In the genomic region with DNA sequence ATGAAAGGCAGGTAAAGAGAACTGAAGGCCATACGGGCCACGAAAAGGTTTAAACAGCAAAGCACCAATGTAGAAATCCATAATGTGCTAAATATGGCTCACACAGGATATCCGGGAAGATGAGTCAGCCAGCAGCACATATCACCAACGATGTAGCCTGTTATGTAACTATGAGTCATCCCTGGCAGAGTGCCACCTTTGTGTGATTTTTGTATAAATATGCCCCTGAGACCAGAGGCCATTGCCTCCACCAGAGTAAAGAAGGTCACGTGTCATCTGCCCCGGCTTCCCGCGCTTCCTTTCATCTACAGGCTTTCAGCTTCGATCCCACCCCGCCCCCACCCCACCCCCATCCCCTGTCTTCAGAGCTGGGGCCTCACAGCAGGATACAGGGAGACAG, we compare ENCODE assay signal across 9 mouse cellular contexts.
DNase-seq lines count a peak whose midpoint lies in the region; ATAC-seq and TF ChIP-seq lines count a peak whose summit lies in the region.
"Had no signal": no experiment of that assay in that cellular context is flagged by ENCODE, and none has a peak within 500 bp of the region (broad histone marks: within the 10 kb centered on the region; RNA-seq: fewer than 3 reads in every experiment).

No protein-coding gene starts in this region.

- WGBS in lung, adult 2 months = 15% methylated on average over 10 of the region's 10 CpGs

- no peak overlapping the region for H3K4me3 ChIP-seq in layer of hippocampus, adult 2 months
- H3K4me3 ChIP-seq in lung, adult 2 months (replicated peaks; ENCODE audit: extremely low read depth, low read depth, low read length) = no peak overlapping the region
- H3K4me3 ChIP-seq: embryonic facial prominence, embryonic 12.5 days had no signal

- peak; percentile 78 for DNase-seq in adrenal gland, postnatal 25 days
- DNase-seq in forelimb bud, embryonic 11.5 days (ENCODE audit: low read depth, low spot score) = peak; percentile 13
- DNase-seq in heart, postnatal 25 days (ENCODE audit: low spot score) = peak; percentile 70
- peak; percentile 29 to 47 for DNase-seq in layer of hippocampus, adult 2 months (ENCODE audit: low spot score in 2 of 2)
- peak; percentile 50 for DNase-seq in lung, adult 2 months
- peak; percentile 46 for DNase-seq in ovary, postnatal 14 days (ENCODE audit: low spot score)
- DNase-seq in thymus, postnatal 25 days = peak; percentile 68

- intact Hi-C loops in heart, postnatal 25 days (cut with DNase I) = no loop called here

- TF ChIP-seq POLR2A in lung, adult 2 months (IDR thresholded peaks at IDR 0.05; ENCODE audit: borderline replicate concordance, extremely low read depth, low read depth, low read length) = no peak

- peaks cover 3% of the 10 kb centered on the region for H3K4me1 ChIP-seq in lung, adult 2 months (ENCODE audit: control insufficient read depth, insufficient read depth, low read length)
- H3K4me1 ChIP-seq: embryonic facial prominence, embryonic 12.5 days had no signal

- TF ChIP-seq CTCF in layer of hippocampus, adult 2 months (conservative IDR thresholded peaks at IDR 0.05) = no peak
- no peak for TF ChIP-seq CTCF in lung, adult 2 months (IDR thresholded peaks at IDR 0.05; ENCODE audit: insufficient read depth, low read length)

- H3K27ac ChIP-seq in layer of hippocampus, adult 2 months = 0 out of 2 replicates have a peak overlapping the region, but pooled peaks have one; percentile 14
- H3K27ac ChIP-seq: embryonic facial prominence, embryonic 12.5 days had no signal

- peak; percentile 98 for ATAC-seq in CD4-positive, CD25-positive, alpha-beta regulatory T cell, adult 4 months

Comparison
In these comparisons a context has a peak if more than half of its experiments do, and no peak if none do; other contexts are left out.
1. DNase-seq: peak in every context shown above with its lines; median percentile 78 in adrenal gland, postnatal 25 days; 70 in heart, postnatal 25 days; 68 in thymus, postnatal 25 days; 50 in lung, adult 2 months; 46 in ovary, postnatal 14 days; 38 in layer of hippocampus, adult 2 months; 13 in forelimb bud, embryonic 11.5 days.